11 mouse cellular contexts compared by ENCODE assay signal in genomic region chr11:53584849-53585248, GRCm38 (mm10). TPM values are rescaled to one million over a fixed set of nuclear protein-coding genes. Genes with fewer than 3 reads are reported as not detected.
A peak's percentile ranks its signal among the peaks of the same experiment; 100 is the strongest.
DNase-seq lines count a peak whose midpoint lies in the region; ATAC-seq and TF ChIP-seq lines count a peak whose summit lies in the region.
"Had no signal": no experiment of that assay in that cellular context is flagged by ENCODE, and none has a peak within 500 bp of the region (broad histone marks: within the 10 kb centered on the region; RNA-seq: fewer than 3 reads in every experiment).

No protein-coding gene starts in this region.

- TF ChIP-seq POLR2A in lung, adult 2 months (IDR thresholded peaks at IDR 0.05; ENCODE audit: borderline replicate concordance, extremely low read depth, low read depth, low read length): no peak
- no peak for TF ChIP-seq POLR2A in brain, embryonic 14.5 days (IDR thresholded peaks at IDR 0.05; ENCODE audit: borderline replicate concordance, extremely low read depth, insufficient read depth, insufficient read length, poor library complexity, severe bottlenecking)

- no peak overlapping the region for H3K9ac ChIP-seq in lung, postnatal 0 days (replicated peaks; ENCODE audit: low read depth)
- H3K9ac ChIP-seq: limb, embryonic 13.5 days had no signal

- H3K36me3 ChIP-seq in heart, embryonic 10.5 days: peaks cover 51% of the 10 kb centered on the region
- peaks cover 18% of the 10 kb centered on the region for H3K36me3 ChIP-seq in lung, postnatal 0 days (ENCODE audit: insufficient read depth, low read length)

- no peak for TF ChIP-seq EP300 in lung, postnatal 0 days (IDR thresholded peaks at IDR 0.05)

- no peak overlapping the region for H3K4me2 ChIP-seq in lung, postnatal 0 days (replicated peaks; ENCODE audit: low read depth, low read length)
- H3K4me2 ChIP-seq: limb, embryonic 13.5 days had no signal

- H3K27ac ChIP-seq in heart, embryonic 10.5 days: no peak overlapping the region
- H3K27ac ChIP-seq in lung, postnatal 0 days (ENCODE audit: low read length): no peak overlapping the region
- H3K27ac ChIP-seq: limb, embryonic 13.5 days had no signal

- peak; percentile 74 for TF ChIP-seq CTCF in lung, postnatal 0 days (IDR thresholded peaks at IDR 0.05)
- TF ChIP-seq CTCF in lung, adult 2 months (IDR thresholded peaks at IDR 0.05; ENCODE audit: insufficient read depth, low read length): no peak
- TF ChIP-seq CTCF in brain, embryonic 14.5 days (IDR thresholded peaks at IDR 0.05; ENCODE audit: borderline replicate concordance, extremely low read depth, insufficient read depth, insufficient read length): peak; percentile 64; the same call in 1 of the 2 replicates

- H3K4me1 ChIP-seq in heart, embryonic 10.5 days: no peaks in the 10 kb centered on the region
- H3K4me1 ChIP-seq in lung, postnatal 0 days (ENCODE audit: insufficient read depth, low read depth, low read length): no peaks in the 10 kb centered on the region
- no peaks in the 10 kb centered on the region for H3K4me1 ChIP-seq in lung, adult 2 months (ENCODE audit: control insufficient read depth, insufficient read depth, low read length)
- H3K4me1 ChIP-seq: limb, embryonic 13.5 days had no signal

- 54% methylated on average over 3 of the region's 3 CpGs for WGBS in heart, embryonic 10.5 days
- WGBS in lung, postnatal 0 days: 69% methylated on average over 3 of the region's 3 CpGs
- 59% methylated on average over 3 of the region's 3 CpGs for WGBS in lung, adult 2 months

- no peak for ATAC-seq in lung, postnatal 0 days
- peak; percentile 75 for ATAC-seq in megakaryocyte-erythroid progenitor cell, adult 5-6 weeks (replicated peaks; ENCODE audit: low FRiP score, low TSS enrichment, poor library complexity, severe bottlenecking)
- ATAC-seq in activated CD4-positive, CD25-positive, alpha-beta regulatory T cell, adult 4 months: no peak

- no peaks in the 10 kb centered on the region for H3K9me3 ChIP-seq in heart, embryonic 10.5 days
- H3K9me3 ChIP-seq in lung, postnatal 0 days (ENCODE audit: low read length): no peaks in the 10 kb centered on the region
- H3K9me3 ChIP-seq: limb, embryonic 13.5 days had no signal

- DNase-seq in heart, adult 18-20 months: peak; percentile 10
- no peak for DNase-seq in heart, embryonic 10.5 days (ENCODE audit: low spot score)
- DNase-seq in lung, postnatal 0 days (ENCODE audit: low spot score): peak; percentile 56
- no peak for DNase-seq in lung, adult 2 months
- peak; percentile 58 for DNase-seq in brain, embryonic 14.5 days (ENCODE audit: low read depth)
- no peak for DNase-seq in adrenal gland, adult 8-10 months

- no peaks in the 10 kb centered on the region for H3K27me3 ChIP-seq in heart, embryonic 10.5 days (ENCODE audit: insufficient read depth, poor library complexity, severe bottlenecking)
- H3K27me3 ChIP-seq in lung, postnatal 0 days (replicated peaks; ENCODE audit: insufficient read depth, low read length): no peaks in the 10 kb centered on the region
- H3K27me3 ChIP-seq: limb, embryonic 13.5 days had no signal

- H3K4me3 ChIP-seq in heart, embryonic 10.5 days: no peak overlapping the region
- no peak overlapping the region for H3K4me3 ChIP-seq in lung, postnatal 0 days (ENCODE audit: low read depth, low read length)
- no peak overlapping the region for H3K4me3 ChIP-seq in lung, adult 2 months (replicated peaks; ENCODE audit: extremely low read depth, low read depth, low read length)
- H3K4me3 ChIP-seq: limb, embryonic 13.5 days had no signal

RNA-seq across cellular contexts. Expression of gene Kif3a, which starts 17.7 kb away (rescaled TPM):
- 10 to 100 TPM in 1 of 2 experiments, 1 to 10 TPM in 1; 8.4 to 11.2 TPM for total RNA-seq in heart, adult 18-20 months (2021)
- 32.7 and 47.1 TPM in 2 replicates for polyA plus RNA-seq in heart, embryonic 10.5 days (2016; fragmentation: Nextera tagmentation; extraction: Ambion mirVana)
- polyA plus RNA-seq in lung, postnatal 0 days (2015; fragmentation: Nextera tagmentation; extraction: Ambion mirVana): 39.4 and 39.9 TPM in 2 replicates
- 5.4 and 8.5 TPM in 2 replicates for polyA plus RNA-seq in lung, adult 2 months (2012; rRNA removed)
- 79.4 and 100 TPM in 2 replicates for polyA plus RNA-seq in brain, embryonic 14.5 days (2012; rRNA removed)
- total RNA-seq in megakaryocyte-erythroid progenitor cell, adult 5-6 weeks (2014; fragmentation: Nextera tagmentation): 14.4 and 14.6 TPM in 2 replicates
- 20.0 and 21.9 TPM in 2 replicates for total RNA-seq in megakaryocyte-erythroid progenitor cell, adult 5-6 weeks (2017)
- polyA plus RNA-seq in activated CD4-positive, CD25-positive, alpha-beta regulatory T cell, adult 4 months (2017; shearing (Covaris generic)): 1 to 10 TPM; 5.9 to 7.8 TPM
- 10 to 100 TPM; 28.4 to 36.3 (median 31.1) TPM for total RNA-seq in adrenal gland, adult 8-10 months (2022)

RNA-seq across cellular contexts. Expression of gene Il4, which starts 33.6 kb away (rescaled TPM):
- not detected for total RNA-seq in heart, adult 18-20 months (2021)
- 0.39 and 0.72 TPM in 2 replicates for polyA plus RNA-seq in heart, embryonic 10.5 days (2016; fragmentation: Nextera tagmentation; extraction: Ambion mirVana)
- 0.64 and 0.79 TPM in 2 replicates for polyA plus RNA-seq in lung, postnatal 0 days (2015; fragmentation: Nextera tagmentation; extraction: Ambion mirVana)
- polyA plus RNA-seq in lung, adult 2 months (2012; rRNA removed): 0.46 TPM in 1 of 2 replicates, not detected in the other
- 0.14 TPM in 1 of 2 replicates, not detected in the other for polyA plus RNA-seq in brain, embryonic 14.5 days (2012; rRNA removed)
- not detected in 2 replicates for total RNA-seq in megakaryocyte-erythroid progenitor cell, adult 5-6 weeks (2014; fragmentation: Nextera tagmentation)
- total RNA-seq in megakaryocyte-erythroid progenitor cell, adult 5-6 weeks (2017): 3.5 and 5.0 TPM in 2 replicates
- polyA plus RNA-seq in activated CD4-positive, CD25-positive, alpha-beta regulatory T cell, adult 4 months (2017; shearing (Covaris generic)): 10 to 100 TPM in 1 of 2 experiments, 1 to 10 TPM in 1; 8.8 to 10.4 TPM
- not detected for total RNA-seq in adrenal gland, adult 8-10 months (2022)

RNA-seq across cellular contexts. Expression of gene Il13, which starts 49.7 kb away (rescaled TPM):
- not detected for total RNA-seq in heart, adult 18-20 months (2021)
- polyA plus RNA-seq in heart, embryonic 10.5 days (2016; fragmentation: Nextera tagmentation; extraction: Ambion mirVana): not detected in 2 replicates
- not detected in 2 replicates for polyA plus RNA-seq in lung, postnatal 0 days (2015; fragmentation: Nextera tagmentation; extraction: Ambion mirVana)
- not detected in 2 replicates for polyA plus RNA-seq in lung, adult 2 months (2012; rRNA removed)
- not detected in 2 replicates for polyA plus RNA-seq in brain, embryonic 14.5 days (2012; rRNA removed)
- not detected in 2 replicates for total RNA-seq in megakaryocyte-erythroid progenitor cell, adult 5-6 weeks (2014; fragmentation: Nextera tagmentation)
- total RNA-seq in megakaryocyte-erythroid progenitor cell, adult 5-6 weeks (2017): not detected in 2 replicates
- not detected for polyA plus RNA-seq in activated CD4-positive, CD25-positive, alpha-beta regulatory T cell, adult 4 months (2017; shearing (Covaris generic))
- not detected for total RNA-seq in adrenal gland, adult 8-10 months (2022)
- polyA plus RNA-seq: forebrain, embryonic 11.5 days; stomach, embryonic 14.5 days had no signal

Comparison
In these comparisons a context has a peak if more than half of its experiments do, and no peak if none do; other contexts are left out.
1. DNase-seq: peak in heart, adult 18-20 months (2 of 2), lung, postnatal 0 days (single experiment) and brain, embryonic 14.5 days (single experiment); none in heart, embryonic 10.5 days (single experiment), lung, adult 2 months (single experiment) and adrenal gland, adult 8-10 months (single experiment).